Mouse (Mus musculus) forebrain, embryonic 10.5 days (tissue): ENCODE measurements around the gene Abr. TPM values are rescaled to one million over a fixed set of nuclear protein-coding genes. Genes with fewer than 3 reads are reported as not detected.
A peak's percentile ranks its signal among the peaks of the same experiment; 100 is the strongest.

Source experiments
- DNase-seq: peaks from one replicate; pipeline ENCODE4 v3.0.0-alpha.2; 2017; ENCODE audit warnings: low spot score; ENCODE audit errors: extremely low spot score
- H3K27ac ChIP-seq: fragments of 300-500 bp; sonication (generic); 2 replicates; pipeline ENCODE4 v1.5.1; 2016; ENCODE audit warnings: mild to moderate bottlenecking
- H3K27me3 ChIP-seq: fragments of 300-500 bp; sonication (generic); 2 replicates; pipeline ENCODE4 v1.6.1; 2016; ENCODE audit warnings: mild to moderate bottlenecking; ENCODE audit not compliant: poor library complexity, severe bottlenecking
- H3K36me3 ChIP-seq: fragments of 300-500 bp; sonication (generic); replicated peaks from 2 replicates; pipeline ENCODE4 v1.6.1; 2016; ENCODE audit warnings: mild to moderate bottlenecking, moderate library complexity
- H3K4me1 ChIP-seq: fragments of 300-500 bp; sonication (generic); 2 replicates; pipeline ENCODE4 v1.6.1; 2016
- H3K4me3 ChIP-seq: fragments of 300-500 bp; sonication (generic); 2 replicates; pipeline ENCODE4 v1.5.1; 2016; ENCODE audit warnings: mild to moderate bottlenecking, moderate library complexity
- H3K9me3 ChIP-seq: fragments of 300-500 bp; sonication (generic); 2 replicates; pipeline ENCODE4 v1.6.1; 2016; ENCODE audit warnings: mild to moderate bottlenecking, moderate library complexity
- WGBS: fragments of 180-500 bp; shearing (Covaris S2); methylation state at CpG from one replicate; pipeline ENCODE4 v1.1.7; 2016; 5-methylcytosine and 5-hydroxymethylcytosine counted together
- polyA plus RNA-seq: library from polyadenylated mRNA; unstranded; fragments of >200 nt; fragmentation: Nextera tagmentation; extraction: Ambion mirVana; gene quantifications from 2 replicates; pipeline ENCODE4 v1.2.1, GENCODE M21; 2016

Gene Abr
- polyA plus RNA-seq, 1 experiment from 2014 or later: 27.0 TPM

DNA sequence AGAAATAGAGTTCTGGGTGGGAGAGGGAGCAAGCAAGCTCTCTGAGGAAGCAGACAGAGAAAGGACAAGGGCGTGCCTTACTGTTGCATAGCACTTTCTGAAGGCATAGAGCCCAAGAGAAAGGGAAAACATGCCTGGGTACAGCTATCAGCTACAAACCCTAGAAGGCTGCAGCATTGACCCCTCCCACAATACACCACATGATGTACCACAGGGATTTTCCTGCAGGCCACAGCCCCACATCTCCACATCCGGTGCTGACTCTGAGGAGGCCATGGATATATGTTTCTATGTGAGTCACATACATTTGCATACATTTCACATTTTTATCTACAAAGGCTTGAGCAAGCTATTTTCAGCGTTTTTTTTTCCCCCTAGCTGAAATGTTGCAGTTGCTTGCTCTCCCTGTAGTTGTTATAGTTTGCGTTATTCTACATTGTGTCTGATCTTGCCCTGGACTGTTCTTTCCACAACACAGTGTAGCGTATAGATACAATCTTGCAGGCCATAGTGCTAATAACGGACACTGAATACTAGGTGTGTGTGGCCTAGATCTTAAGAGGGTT is 49.2 kb downstream of the Abr start:
- Histone ChIP-seq H3K4me1 (peaks cover 52% of the 10 kb centered on the region), H3K27me3 (peaks cover 67% of the 10 kb centered on the region), H3K9me3 (no peaks in the 10 kb centered on the region), H3K27ac (peak overlapping the region; percentile 15; the same call in 1 of the 2 replicates), H3K4me3 (no peak overlapping the region), H3K36me3 (no peaks in the 10 kb centered on the region)
- 92% methylated on average over 6 of the region's 6 CpGs for WGBS
- no peak for DNase-seq

DNA sequence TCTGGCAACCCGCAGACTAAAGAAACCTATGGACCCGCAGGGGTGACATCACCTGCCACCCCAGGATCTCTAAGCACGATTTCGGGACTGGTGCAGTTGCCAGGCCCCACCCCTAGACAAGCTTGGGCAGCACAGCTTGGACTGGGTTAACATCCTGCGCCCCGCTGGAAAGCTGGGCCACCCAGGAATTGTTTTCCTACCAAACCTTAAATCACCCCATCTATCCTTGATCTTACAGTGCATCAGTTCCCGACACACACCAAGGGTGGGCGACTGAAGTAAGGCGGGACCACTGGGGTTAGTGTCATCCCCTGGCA is 50.5 kb downstream of the Abr start:
- Histone ChIP-seq H3K4me1 (peaks cover 54% of the 10 kb centered on the region), H3K36me3 (no peaks in the 10 kb centered on the region), H3K9me3 (no peaks in the 10 kb centered on the region), H3K4me3 (peak overlapping the region; percentile 89), H3K27me3 (peaks cover 69% of the 10 kb centered on the region), H3K27ac (peak overlapping the region; percentile 91)
- WGBS: 4% methylated on average over 9 of the region's 9 CpGs
- DNase-seq: no peak

DNA sequence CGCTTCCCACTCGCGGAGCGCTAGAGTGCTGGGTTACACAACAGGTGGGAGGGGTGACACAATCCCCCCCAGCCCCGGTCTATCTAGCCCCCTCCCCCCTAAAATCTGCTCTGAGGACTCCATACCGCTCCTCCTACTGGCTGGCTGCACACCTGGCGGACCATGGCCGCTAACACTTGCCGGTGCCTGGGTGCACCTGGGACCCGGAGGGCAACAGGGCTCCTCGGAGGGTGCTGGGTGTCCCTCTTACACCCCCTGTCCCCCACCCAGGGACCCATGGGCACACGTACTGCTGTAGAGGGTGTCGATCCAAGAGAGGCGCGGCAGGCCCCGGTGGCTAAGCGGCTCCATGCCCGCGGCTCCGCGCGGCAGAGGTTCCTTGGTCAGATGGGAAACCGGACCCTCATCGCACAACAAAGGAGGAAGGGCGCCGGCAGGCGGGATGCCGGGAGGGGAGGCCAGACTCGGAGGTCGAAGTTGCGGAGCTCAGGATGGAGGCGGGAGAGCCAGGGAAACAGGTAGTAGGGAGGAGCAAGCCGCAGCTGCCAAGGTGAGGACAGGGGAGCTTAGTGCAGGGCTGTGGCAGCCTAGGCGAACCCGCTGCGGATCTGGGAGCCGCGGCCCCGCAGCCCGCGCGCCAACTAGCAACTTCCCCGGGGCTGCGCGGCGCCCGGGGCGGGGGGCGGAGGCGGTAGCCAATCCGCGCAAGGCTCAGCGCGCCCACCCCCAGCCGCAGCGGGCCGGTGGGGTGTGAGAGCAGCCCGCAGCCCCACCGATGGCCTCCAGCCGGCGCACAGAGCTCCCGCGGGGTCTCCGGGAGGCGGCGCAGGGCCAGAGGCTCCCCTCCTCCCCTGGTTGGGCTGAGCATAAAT is 51.1 kb downstream of the Abr start:
- under 1% methylated on average over 66 of the region's 66 CpGs for WGBS
- H3K27ac ChIP-seq: peak overlapping the region; percentile 91
- H3K4me1 ChIP-seq: peaks cover 60% of the 10 kb centered on the region
- H3K9me3 ChIP-seq: no peaks in the 10 kb centered on the region
- H3K36me3 ChIP-seq: no peaks in the 10 kb centered on the region
- H3K27me3 ChIP-seq: peaks cover 69% of the 10 kb centered on the region
- DNase-seq: peak; percentile 68
- peak overlapping the region; percentile 89 for H3K4me3 ChIP-seq

DNA sequence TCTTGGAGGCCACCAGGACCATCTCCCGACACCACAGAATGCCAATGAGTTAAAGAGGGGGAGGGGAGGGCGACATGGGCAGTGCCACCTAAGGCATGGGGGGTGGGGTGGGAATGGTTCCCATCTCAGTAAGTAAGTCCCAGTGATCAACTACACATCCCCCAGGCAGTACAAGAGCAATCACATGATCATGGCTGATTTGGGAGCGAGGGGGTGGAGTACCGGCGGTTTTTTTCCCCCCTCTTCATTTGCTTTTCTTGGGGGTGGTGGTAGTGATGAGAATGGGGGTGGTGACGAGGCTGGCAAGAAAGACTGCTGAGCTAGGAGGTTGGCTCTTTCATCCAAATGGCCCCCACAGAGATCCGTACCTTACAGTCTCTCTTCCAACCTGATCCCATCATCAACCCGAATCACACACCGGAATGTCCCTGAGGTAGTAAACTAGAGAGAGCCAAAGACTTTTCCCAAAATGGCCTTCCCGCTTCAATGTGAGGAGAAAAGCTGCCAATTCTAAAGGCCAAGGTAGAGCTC is 51.8 kb downstream of the Abr start:
- Histone ChIP-seq H3K4me3 (peak overlapping the region; percentile 89), H3K4me1 (peaks cover 62% of the 10 kb centered on the region), H3K27me3 (peaks cover 69% of the 10 kb centered on the region), H3K27ac (peak overlapping the region; percentile 91), H3K9me3 (no peaks in the 10 kb centered on the region), H3K36me3 (no peaks in the 10 kb centered on the region)
- no peak for DNase-seq
- 6% methylated on average over 10 of the region's 10 CpGs for WGBS

DNA sequence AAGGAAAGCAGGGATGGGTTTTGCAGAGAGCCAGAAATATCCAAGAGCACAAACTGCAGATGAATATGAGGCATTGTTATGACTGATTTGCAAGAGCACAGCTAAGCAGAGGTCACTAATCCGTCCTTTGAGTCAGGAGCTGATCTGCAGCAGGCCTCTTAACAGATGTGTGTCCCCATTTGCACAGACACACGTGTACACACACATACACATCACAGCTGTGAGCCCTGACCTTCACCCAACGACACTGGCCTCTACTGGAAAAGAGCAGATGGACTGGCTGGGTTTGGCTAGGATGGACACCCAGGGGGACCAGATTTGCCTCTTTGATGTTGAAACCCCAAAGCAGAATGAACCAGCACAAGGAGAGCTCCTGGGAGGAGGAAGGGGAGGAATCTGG is 52.7 kb downstream of the Abr start:
- no peaks in the 10 kb centered on the region for H3K9me3 ChIP-seq
- peaks cover 56% of the 10 kb centered on the region for H3K4me1 ChIP-seq
- peaks cover 64% of the 10 kb centered on the region for H3K27me3 ChIP-seq
- 47% methylated on average over 3 of the region's 3 CpGs for WGBS
- peak overlapping the region; percentile 89 for H3K4me3 ChIP-seq
- H3K36me3 ChIP-seq: no peaks in the 10 kb centered on the region
- no peak overlapping the region for H3K27ac ChIP-seq
- DNase-seq: no peak

DNA sequence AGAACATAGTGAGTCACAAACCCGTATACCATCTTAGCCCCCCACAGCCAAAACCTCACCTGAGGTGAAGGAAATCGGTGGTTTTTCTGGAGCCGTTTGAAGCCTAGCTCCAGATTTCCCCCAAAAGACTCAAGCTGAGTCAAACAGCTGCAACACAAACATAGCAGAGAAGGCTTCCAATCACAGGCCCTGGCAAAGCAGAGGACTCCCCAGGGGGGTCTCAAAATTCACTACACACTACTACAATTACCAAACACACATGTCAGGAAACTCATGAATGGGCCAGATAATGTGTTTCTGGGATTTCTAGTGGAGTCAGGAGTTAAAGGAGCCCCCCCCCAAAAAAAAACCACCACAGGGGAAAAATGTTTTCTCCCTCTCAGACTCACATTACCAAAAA is 56.0 kb downstream of the Abr start:
- H3K9me3 ChIP-seq: no peaks in the 10 kb centered on the region
- DNase-seq: no peak
- H3K27ac ChIP-seq: no peak overlapping the region
- WGBS: 66% methylated on average over 3 of the region's 3 CpGs
- H3K27me3 ChIP-seq: peaks cover 33% of the 10 kb centered on the region
- H3K4me1 ChIP-seq: peaks cover 67% of the 10 kb centered on the region
- H3K4me3 ChIP-seq: no peak overlapping the region
- H3K36me3 ChIP-seq: peaks cover 5% of the 10 kb centered on the region; the same call in 1 of the 2 replicates

DNA sequence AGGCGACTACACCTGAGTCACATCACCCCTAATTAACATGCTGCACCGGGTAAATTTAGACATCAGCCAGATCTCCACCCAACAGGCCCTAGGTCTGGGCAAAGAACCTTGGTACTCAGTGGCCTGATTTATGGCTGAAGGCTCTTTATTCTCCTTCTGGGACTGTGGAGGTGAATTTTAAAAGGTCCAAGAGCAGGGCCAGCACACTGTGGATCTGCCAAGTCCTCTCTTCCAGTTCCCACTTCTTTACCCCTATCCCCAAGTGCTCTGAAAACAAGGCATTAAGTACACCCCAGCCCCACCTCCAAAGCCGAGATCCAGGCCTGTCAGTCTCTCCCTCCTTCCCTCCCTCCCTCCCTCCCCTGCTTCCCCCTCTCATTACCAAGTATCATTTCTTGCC is 59.5 kb downstream of the Abr start:
- Histone ChIP-seq H3K4me1 (peaks cover 35% of the 10 kb centered on the region), H3K27ac (peak overlapping the region; percentile 22; the same call in 1 of the 2 replicates)
- 44% methylated on average over 3 of the region's 3 CpGs for WGBS

DNA sequence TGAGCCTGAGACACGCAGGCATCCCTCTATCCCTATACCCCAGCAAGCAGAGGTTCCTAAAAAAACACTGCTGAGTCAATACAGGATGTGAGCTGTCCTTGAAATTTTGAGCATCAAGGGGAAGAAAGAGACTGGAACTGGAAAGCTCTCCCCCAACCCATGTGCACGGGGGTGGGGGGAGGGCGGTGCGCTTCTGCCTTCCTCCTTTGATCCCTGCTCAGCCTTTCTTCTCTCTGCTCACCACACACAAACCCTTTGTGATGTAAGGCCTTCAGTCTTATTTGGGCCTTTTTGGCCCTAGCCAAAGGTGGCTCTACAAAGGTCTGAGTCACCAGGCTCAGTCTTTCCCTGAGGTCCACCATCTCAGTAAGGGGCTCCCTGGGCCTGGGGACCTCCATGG is 59.9 kb downstream of the Abr start:
- Histone ChIP-seq H3K27ac (peak overlapping the region; percentile 22; the same call in 1 of the 2 replicates), H3K27me3 (no peaks in the 10 kb centered on the region), H3K9me3 (no peaks in the 10 kb centered on the region), H3K36me3 (peaks cover 24% of the 10 kb centered on the region), H3K4me3 (no peak overlapping the region; the same call in 1 of the 2 replicates), H3K4me1 (peaks cover 32% of the 10 kb centered on the region)
- 32% methylated on average over 4 of the region's 4 CpGs for WGBS
- no peak for DNase-seq

More for the DNA sequence above, 59.5 kb downstream of the Abr start:
- Histone ChIP-seq H3K27me3 (no peaks in the 10 kb centered on the region), H3K4me3 (no peak overlapping the region), H3K36me3 (peaks cover 24% of the 10 kb centered on the region), H3K9me3 (no peaks in the 10 kb centered on the region)
- no peak for DNase-seq

DNA sequence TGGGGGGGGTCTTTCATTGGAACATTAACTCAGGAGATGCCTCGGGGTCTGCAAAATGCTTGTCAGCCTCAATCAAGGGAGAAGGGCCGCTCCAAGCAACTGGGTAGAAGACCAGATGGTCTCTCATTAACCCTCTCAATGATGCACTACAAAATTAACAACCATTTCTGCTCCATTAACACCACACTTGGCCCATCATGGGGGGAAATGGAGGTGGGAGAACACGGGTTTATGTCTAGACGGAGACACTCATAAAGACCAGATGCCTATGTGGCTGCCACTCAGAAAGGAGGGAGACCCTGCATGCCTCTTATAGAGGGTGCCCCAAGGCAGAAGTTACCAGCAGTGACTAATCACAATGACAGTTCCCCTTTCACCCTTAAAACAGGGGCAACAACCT is 64.3 kb downstream of the Abr start:
- Histone ChIP-seq H3K9me3 (no peaks in the 10 kb centered on the region), H3K27me3 (no peaks in the 10 kb centered on the region), H3K36me3 (peaks cover 19% of the 10 kb centered on the region), H3K4me3 (no peak overlapping the region), H3K4me1 (peaks cover 18% of the 10 kb centered on the region), H3K27ac (no peak overlapping the region)
- 88% methylated on average over 4 of the region's 4 CpGs for WGBS
- DNase-seq: no peak

DNA sequence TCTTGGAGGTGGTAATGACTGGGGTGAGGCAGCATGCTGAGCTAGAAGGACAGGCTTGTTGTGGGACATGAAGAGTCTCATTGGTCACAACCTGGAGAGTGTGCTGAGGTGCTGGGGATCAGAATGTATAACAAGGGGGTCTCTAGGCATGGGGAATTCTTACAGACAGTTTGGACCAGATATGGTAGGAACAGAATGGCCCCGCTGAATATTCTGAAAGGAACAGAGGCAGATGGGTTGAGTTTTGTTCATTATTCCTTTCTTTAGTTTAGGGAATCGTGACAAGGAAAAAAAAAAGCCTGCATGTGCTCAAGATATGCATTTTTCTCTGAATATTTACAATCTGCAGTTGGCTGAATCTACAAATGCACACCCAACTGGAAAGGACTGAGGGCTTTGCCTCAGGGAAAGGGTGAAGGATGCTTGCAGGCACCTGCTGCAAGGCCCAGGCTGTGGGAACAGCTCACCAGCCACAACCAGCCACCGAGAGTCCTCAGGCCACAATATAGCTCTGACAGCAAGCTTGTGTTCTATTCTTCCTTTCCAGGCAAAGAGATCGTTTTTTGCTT is 73.9 kb downstream of the Abr start:
- Histone ChIP-seq H3K27ac (no peak overlapping the region), H3K27me3 (no peaks in the 10 kb centered on the region), H3K9me3 (no peaks in the 10 kb centered on the region), H3K36me3 (0 out of 2 replicates have a peak, but pooled peaks cover 4% of the 10 kb centered on the region), H3K4me3 (no peak overlapping the region), H3K4me1 (peaks cover 13% of the 10 kb centered on the region)
- WGBS: 90% methylated on average over 4 of the region's 4 CpGs
- no peak for DNase-seq

DNA sequence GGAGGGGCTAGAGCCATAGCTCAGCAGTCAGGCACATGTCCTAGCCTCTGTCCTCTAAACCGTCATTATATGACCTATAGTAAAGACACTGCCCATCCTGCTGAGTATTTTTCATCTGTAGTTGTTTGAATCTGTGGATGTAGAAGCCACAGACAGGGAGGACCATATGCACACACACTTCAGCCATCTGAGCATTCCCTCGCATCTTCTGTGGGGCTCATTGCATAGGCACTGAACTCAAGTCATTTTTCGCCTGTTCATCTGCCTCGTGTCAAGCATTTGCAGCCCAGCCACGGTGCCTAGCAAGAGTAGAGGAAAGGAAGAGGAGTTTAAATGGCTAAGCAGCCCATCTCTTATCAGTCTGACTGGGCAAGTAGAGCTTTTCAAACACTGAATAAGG is 74.7 kb downstream of the Abr start:
- Histone ChIP-seq H3K4me3 (no peak overlapping the region), H3K27ac (no peak overlapping the region)

DNA sequence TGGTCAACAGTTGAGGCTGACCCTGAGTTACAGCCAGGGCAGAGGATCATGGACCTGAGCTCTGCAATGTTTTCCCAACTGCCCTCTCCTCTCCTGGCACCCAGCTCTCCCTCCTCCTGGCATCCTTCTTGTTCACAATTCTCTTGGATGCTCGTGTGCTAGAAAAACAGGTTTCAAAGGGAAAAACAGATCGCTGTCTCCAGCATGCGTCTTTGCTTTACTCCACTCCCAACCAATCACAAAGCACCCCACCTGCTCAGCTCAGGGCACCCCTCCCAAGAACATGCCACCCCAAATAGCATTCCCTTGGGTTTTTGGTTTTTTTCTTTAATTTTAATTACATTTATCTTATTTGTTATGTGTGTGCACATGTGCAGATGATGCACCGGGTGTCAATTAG is 75.7 kb downstream of the Abr start:
- Histone ChIP-seq H3K4me3 (no peak overlapping the region), H3K9me3 (no peaks in the 10 kb centered on the region), H3K36me3 (0 out of 2 replicates have a peak, but pooled peaks cover 4% of the 10 kb centered on the region), H3K27ac (no peak overlapping the region), H3K27me3 (no peaks in the 10 kb centered on the region), H3K4me1 (peaks cover 13% of the 10 kb centered on the region)
- no peak for DNase-seq
- 80% methylated on average over 4 of the region's 4 CpGs for WGBS

More for the DNA sequence above, 74.7 kb downstream of the Abr start:
- Histone ChIP-seq H3K27me3 (no peaks in the 10 kb centered on the region), H3K9me3 (no peaks in the 10 kb centered on the region), H3K4me1 (peaks cover 13% of the 10 kb centered on the region), H3K36me3 (0 out of 2 replicates have a peak, but pooled peaks cover 4% of the 10 kb centered on the region)
- no peak for DNase-seq
- WGBS: 72% methylated on average over 5 of the region's 5 CpGs

DNA sequence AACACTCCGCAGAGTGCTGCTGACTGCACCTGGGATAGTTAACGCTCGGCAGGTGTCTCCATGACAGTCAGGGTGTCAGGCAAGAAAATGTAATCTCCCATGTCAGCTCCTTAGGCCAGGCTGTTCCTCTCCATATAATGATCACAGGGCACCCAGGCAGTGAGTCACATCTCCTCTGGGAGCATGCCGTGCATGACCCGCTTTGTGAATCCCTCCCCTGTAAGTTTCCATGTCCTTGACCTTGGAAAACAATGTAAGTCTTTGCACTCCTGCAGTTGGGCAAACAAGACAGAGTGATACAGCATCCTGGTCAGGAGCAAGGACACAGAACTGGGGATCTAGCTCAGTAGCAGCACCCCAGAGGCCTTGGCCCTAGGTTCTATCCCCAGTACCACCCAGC is 78.8 kb downstream of the Abr start:
- Histone ChIP-seq H3K27me3 (no peaks in the 10 kb centered on the region), H3K4me3 (no peak overlapping the region), H3K9me3 (no peaks in the 10 kb centered on the region), H3K36me3 (0 out of 2 replicates have a peak, but pooled peaks cover 4% of the 10 kb centered on the region), H3K4me1 (peaks cover 13% of the 10 kb centered on the region), H3K27ac (no peak overlapping the region)
- no peak for DNase-seq
- 86% methylated on average over 5 of the region's 5 CpGs for WGBS
